Mouse (Mus musculus) kidney, adult 2 months (tissue): ENCODE measurements at regions not wholly inside any gene's neighbourhood (a gene's known extent, or its start where the extent isn't known, plus 50 kb on each side); places are given as distances from the start of the nearest gene placed in this dataset.

ENCODE experiments used
- CTCF ChIP-seq: fragments of 200-500 bp; conservative IDR thresholded peaks from 2 replicates; pipeline ENCODE4 v1.5.1; 2011; ENCODE audit warnings: low read depth, mild to moderate bottlenecking, control low read depth, low read length, moderate library complexity, mixed read lengths; ENCODE audit not compliant: insufficient read depth, insufficient read length
- POLR2A ChIP-seq: fragments of 200-500 bp; IDR thresholded peaks from one replicate; pipeline ENCODE4 v1.6.1; 2011; ENCODE audit warnings: low read depth, low read length, control low read depth

- TF ChIP-seq CTCF = no peak
- TF ChIP-seq POLR2A = no peak
Measured at GRCm38 (mm10) chr3:149220958-149221357, 230.6 kb upstream of the Adgrl2 start.
